Mouse (Mus musculus): ENCODE measurements around the gene Esp31.

Esp31 gene

GRCm38 (mm10) chr17:38639147-38639546 is at the start of gene Esp31:
Gene Esp31, plus strand, starts transcription at chr17:38639447.
- DNase-seq: no peak
